Mouse (Mus musculus): ENCODE measurements around the gene Sumf2.
A peak's percentile ranks its signal among the peaks of the same experiment; 100 is the strongest.
"Not testable (repeated sequence)": the region's sequence is repeated elsewhere in the genome, so short reads cannot be mapped to it uniquely, and the experiment has no call there.

Gene Sumf2

GRCm38 (mm10) chr5:129846752-129847557 lies at the start of gene Sumf2:
Gene Sumf2, plus strand, starts transcription at chr5:129846986.
- peak; percentile 94 to 95 for DNase-seq (ENCODE audit: low read depth in 2 of 2, low spot score in 2 of 2)

GRCm38 (mm10) chr5:129844848-129845247 lies 1.9 kb upstream of the Sumf2 start:
- no peak for DNase-seq (ENCODE audit: low read depth in 2 of 2, low spot score in 2 of 2)

GRCm38 (mm10) chr5:129847558-129847820 lies 703 bp downstream of the Sumf2 start:
- DNase-seq (ENCODE audit: low read depth in 2 of 2, low spot score in 2 of 2): no peak

DNA sequence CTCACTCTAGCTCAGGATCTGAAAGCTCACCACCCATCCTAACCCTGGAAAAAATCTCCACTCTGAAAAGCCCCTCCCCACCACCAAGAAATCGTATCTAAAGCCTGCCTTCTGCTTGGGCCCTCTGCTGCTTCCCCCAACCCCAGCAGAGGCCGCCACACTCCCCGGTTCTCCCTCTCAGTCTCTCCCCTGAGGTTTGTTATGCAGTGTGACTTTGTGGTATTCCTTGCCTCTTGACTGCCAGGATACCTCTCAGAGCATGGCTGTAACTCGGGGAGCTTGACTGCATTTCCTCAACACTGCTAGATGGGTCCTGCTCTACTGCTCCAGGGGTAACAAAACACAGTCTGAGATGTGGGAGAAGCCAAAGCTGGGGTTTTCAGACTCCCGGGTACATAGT lies 8.4 kb downstream of the Sumf2 start:
- DNase-seq (ENCODE audit: low read depth in 2 of 2, low spot score in 2 of 2): no peak

- no peak for DNase-seq (ENCODE audit: low read depth in 2 of 2, low spot score in 2 of 2)
Observed at GRCm38 (mm10) chr5:129856414-129856813, 9.6 kb downstream of the Sumf2 start.

DNA sequence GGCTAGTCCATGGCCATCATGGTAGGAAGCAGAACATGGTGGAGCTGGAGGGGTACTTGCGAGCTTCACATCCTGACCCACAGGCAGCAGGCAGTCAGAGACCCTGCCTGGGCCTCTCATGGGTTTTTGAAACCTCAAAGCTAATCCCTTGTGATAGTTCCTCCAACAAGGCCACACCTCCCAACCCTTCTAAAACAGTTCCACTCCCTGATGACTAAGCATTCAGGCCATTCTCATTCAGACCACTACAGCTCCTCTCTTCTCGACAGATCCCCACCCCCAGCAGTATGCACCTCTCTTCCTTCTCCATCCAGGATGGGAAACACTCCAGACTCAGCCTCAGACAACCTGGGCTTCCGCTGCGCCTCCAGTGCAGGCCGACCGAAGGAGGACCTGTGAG lies 15.5 kb downstream of the Sumf2 start:
- DNase-seq (ENCODE audit: low read depth in 2 of 2, low spot score in 2 of 2): no peak

DNA sequence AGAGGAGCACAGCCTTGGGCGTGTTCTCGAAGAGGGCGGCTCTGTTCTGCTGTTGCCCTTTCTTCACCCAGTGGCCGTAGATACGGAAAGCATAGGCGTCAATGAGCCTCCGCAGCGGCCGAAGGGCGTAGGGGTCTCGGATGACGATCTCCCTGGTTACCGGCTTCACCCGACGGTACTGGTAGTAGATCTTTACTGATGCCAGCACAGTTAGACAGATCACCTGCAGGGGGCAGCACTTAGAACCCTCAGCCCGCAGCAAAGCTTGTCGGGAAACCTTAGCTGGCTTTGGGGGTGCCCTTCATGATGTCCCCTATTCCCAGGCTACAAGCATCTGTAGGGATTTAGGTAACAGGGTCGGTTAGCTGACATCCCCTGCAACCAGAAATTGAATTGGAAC lies 17.7 kb downstream of the Sumf2 start:
- peak; percentile 33 to 38 for DNase-seq (ENCODE audit: low read depth in 2 of 2, low spot score in 2 of 2)

DNA sequence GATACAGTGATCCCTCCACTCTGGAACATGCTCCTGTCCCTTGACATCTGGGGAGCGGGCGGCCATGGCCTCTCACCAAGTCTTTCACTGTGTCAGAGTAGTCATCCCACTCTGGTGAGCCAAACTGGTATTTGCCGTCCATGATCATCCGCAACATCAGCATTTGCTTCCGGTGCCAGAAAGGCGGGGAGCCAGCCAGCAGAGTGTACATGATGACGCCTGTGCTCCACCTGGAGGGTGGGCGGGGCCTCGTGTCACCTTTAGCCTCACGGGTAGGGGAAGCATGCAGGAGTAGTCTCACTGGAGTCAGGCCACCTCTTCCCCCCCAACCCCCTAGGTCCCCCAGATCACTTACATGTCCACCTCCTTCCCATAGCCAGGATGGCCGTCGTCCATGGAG lies 19.1 kb downstream of the Sumf2 start:
- no peak for DNase-seq (ENCODE audit: low read depth in 2 of 2, low spot score in 2 of 2)

DNA sequence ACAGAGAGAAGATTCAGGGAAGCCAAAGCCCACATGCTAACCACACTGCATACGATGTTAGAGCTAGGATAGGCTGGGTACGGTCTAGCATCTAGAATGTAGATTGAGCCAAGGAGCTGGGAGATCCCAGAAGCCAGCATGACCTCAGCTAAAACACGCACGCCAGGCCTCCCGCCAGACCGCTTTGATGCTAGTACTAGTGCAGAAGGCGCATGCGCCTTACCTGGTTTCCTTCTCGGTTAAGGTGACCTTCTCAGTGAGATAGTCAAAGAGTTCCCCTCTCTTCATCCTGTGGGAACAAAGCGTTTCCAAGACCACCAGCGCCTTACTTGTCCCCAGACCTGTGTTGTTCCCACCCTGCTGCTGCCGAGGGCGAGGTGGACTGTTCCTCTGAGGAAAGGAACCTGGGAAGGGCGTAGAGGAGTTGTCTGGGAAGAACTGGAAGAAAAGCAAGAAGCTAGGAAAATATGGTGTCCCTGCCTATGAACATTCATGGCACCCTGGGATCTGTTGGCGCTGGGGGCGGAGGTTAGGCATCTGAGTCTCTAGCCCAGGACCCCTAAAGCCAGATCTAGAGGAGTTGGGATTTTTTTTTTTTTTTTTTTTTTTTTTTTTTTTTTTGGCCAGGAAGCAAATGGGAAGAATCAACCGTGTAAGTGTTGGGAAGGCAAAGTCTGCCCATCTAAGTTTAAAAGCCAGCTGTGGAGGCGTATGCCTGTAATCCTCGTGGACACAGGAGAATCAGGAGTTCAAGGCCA lies 22.6 kb downstream of the Sumf2 start:
- DNase-seq (ENCODE audit: low read depth in 2 of 2, low spot score in 2 of 2): no peak

GRCm38 (mm10) chr5:129871238-129871637 lies 24.5 kb downstream of the Sumf2 start:
- DNase-seq (ENCODE audit: low read depth in 2 of 2, low spot score in 2 of 2): no peak

GRCm38 (mm10) chr5:129873942-129874341 lies 27.2 kb downstream of the Sumf2 start:
- no peak for DNase-seq (ENCODE audit: low read depth in 2 of 2, low spot score in 2 of 2)

DNA sequence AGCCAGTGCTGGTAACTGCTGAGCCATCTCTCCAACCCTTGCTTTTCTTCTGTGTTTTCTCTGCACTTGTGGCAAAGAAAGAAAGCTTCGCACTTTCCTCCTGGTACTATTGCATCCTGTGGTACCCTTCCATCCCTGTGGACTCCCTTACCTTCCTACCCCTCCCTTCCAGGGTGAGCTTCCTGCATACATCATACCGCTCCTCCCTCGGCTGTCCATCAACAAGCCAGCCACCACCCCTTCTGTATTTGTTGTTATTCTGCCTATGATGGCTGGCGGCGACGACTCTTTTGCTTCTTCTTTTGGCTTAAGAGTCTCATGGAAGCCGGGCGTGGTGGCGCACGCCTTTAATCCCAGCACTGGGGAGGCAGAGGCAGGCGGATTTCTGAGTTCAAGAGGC lies 28.3 kb downstream of the Sumf2 start:
- no peak for DNase-seq (ENCODE audit: low read depth in 2 of 2, low spot score in 2 of 2)

- no peak for DNase-seq (ENCODE audit: low read depth in 2 of 2, low spot score in 2 of 2)
Observed at GRCm38 (mm10) chr5:129877731-129878455, 31.1 kb downstream of the Sumf2 start.

DNA sequence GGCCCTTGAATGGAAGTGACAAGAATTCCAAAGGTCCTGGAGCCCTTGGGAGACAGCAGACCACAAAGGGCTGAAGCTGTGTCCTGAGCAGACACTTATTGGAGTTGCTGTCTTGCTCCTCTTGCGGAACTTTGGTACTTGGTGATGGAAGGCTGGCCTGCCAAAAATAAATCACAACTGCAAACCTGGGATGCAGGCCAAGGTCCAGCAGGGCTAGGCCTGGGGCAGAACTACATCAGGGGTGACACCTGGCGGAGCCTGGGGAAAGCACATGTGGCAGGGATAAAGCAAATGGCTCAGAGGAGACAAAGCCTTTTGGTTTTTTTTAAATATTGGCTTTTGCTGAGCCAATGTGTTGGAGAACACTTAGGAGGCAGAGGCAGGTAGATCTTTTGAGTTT lies 32.2 kb downstream of the Sumf2 start:
- DNase-seq (ENCODE audit: low read depth in 2 of 2, low spot score in 2 of 2): no peak

GRCm38 (mm10) chr5:129879888-129880287 lies 33.1 kb downstream of the Sumf2 start:
- no peak for DNase-seq (ENCODE audit: low read depth in 2 of 2, low spot score in 2 of 2)

- DNase-seq (ENCODE audit: low read depth in 2 of 2, low spot score in 2 of 2): no peak
Observed at GRCm38 (mm10) chr5:129886271-129886670, 39.5 kb downstream of the Sumf2 start.

DNA sequence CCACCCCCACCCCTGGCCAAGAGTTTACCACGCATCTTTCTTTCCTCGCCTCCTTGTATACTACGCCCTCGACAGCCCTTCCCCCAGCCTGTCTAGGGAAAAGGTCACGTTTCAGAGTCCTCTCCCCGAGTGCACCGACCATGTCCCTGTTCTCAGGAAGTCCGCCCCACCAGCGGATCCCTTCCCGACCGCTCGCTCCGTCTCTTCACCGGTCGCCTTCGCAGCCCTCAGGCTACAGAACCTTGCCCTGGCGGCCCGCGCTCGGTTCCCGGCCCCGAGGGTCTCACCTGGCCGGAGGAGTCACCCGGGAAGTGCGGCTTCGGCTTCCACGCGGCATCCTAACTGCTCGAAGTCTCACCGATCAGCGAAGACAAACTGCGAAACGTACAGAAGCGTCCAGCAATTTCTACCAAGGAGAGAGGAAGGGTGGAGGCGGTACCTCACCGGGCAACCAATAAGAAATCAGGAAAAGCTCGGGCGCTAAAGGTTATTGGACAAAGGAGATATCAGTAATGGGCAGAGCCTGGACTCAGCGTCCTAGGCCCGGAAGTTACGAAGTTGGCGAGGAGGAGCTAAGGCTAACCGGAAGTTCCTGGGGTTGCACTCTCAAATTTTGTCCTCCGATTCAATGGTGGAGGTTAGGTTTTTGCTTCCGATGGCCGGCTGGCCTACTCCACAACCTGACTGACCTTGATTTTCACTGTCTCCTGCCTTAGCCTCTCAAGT lies 40.3 kb downstream of the Sumf2 start, which contains the start of gene Chchd2:
TSS of gene Chchd2 (minus strand) at position 560 of the 726 bp plus-strand sequence.
- DNase-seq (ENCODE audit: low read depth in 2 of 2, low spot score in 2 of 2): peak; percentile 75 to 76

- not testable (repeated sequence) for DNase-seq (ENCODE audit: low read depth in 2 of 2, low spot score in 2 of 2)
Observed at GRCm38 (mm10) chr5:129890390-129890789, 43.6 kb downstream of the Sumf2 start.

GRCm38 (mm10) chr5:129895198-129896088 lies 48.7 kb downstream of the Sumf2 start, which contains the start of gene Zbed5:
Gene Zbed5, plus strand, starts transcription at chr5:129895723.
- peak; percentile 53 to 65 for DNase-seq (ENCODE audit: low read depth in 2 of 2, low spot score in 2 of 2)

GRCm38 (mm10) chr5:129898449-129898848 lies 51.7 kb downstream of the Sumf2 start, which contains the start of gene Phkg1:
Gene Phkg1, minus strand, starts transcription at chr5:129898549.
- no peak for DNase-seq (ENCODE audit: low read depth in 2 of 2, low spot score in 2 of 2)
